Mouse (Mus musculus): Measurements from ENCODE around the gene Trim38.

DNA sequence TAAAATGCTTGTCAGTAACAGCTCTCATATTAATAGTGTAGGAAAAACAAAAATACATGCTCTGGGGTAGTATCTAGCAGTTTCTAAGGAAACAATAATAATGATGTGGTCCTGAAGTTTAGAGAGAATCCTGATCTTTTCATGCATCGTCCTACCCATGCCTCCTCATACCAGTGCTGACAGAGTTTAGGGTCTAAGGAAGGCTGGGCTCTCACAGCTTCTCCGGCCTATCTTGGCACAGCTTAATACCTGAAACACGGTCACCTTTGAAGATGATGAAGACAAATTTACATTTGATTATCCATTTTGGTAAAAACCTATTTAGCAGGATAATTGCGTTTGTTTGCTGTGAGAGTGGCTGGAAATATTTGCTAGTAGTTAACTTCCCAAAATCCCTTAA, 25.8 kb upstream of the Trim38 start:
- TF ChIP-seq GATA1 (IDR thresholded peaks at IDR 0.05; ENCODE audit: low read length) (no peak), TAL1 (IDR thresholded peaks at IDR 0.05; ENCODE audit: low read length) (no peak)

Data from erythroblast, embryonic 14.5 days (primary cell).